Mouse (Mus musculus) forebrain, embryonic 12.5 days (tissue): ENCODE results near the gene Prr23a3. TPM values are rescaled to one million over a fixed set of nuclear protein-coding genes. Genes with fewer than 3 reads are reported as not detected.

Experiments
- ATAC-seq: fragments of 200-750 bp; cut with Nextera tagmentation; 2 replicates; pipeline ENCODE4 v1.8.0; 2017; ENCODE audit warnings: moderate TSS enrichment; ENCODE audit not compliant: low FRiP score
- H3K27ac ChIP-seq: fragments of 300-500 bp; sonication (generic); 2 replicates; pipeline ENCODE4 v1.5.1; 2016; ENCODE audit warnings: mild to moderate bottlenecking
- H3K27me3 ChIP-seq: fragments of 300-500 bp; sonication (generic); 2 replicates; pipeline ENCODE4 v1.6.1; 2016; ENCODE audit warnings: mild to moderate bottlenecking
- H3K36me3 ChIP-seq: fragments of 300-500 bp; sonication (generic); replicated peaks from 2 replicates; pipeline ENCODE4 v1.6.1; 2016; ENCODE audit warnings: mild to moderate bottlenecking
- H3K4me1 ChIP-seq: fragments of 300-500 bp; sonication (generic); 2 replicates; pipeline ENCODE4 v1.6.1; 2016
- H3K4me2 ChIP-seq: fragments of 300-500 bp; sonication (generic); 2 replicates; pipeline ENCODE4 v1.6.1; 2016; ENCODE audit warnings: mild to moderate bottlenecking, moderate library complexity
- H3K4me3 ChIP-seq: fragments of 300-500 bp; sonication (generic); replicated peaks from 2 replicates; pipeline ENCODE4 v1.5.1; 2016; ENCODE audit warnings: mild to moderate bottlenecking
- H3K9ac ChIP-seq: fragments of 300-500 bp; sonication (generic); 2 replicates; pipeline ENCODE4 v1.6.1; 2016; ENCODE audit warnings: mild to moderate bottlenecking
- H3K9me3 ChIP-seq: fragments of 300-500 bp; sonication (generic); 2 replicates; pipeline ENCODE4 v1.6.1; 2016
- WGBS: fragments of 180-500 bp; shearing (Covaris S2); methylation state at CpG from one replicate; pipeline ENCODE4 v1.1.7; 2016; 5-methylcytosine and 5-hydroxymethylcytosine counted together
- polyA plus RNA-seq: library from polyadenylated mRNA; unstranded; fragments of >200 nt; fragmentation: Nextera tagmentation; extraction: Ambion mirVana; gene quantifications from 2 replicates; pipeline ENCODE4 v1.2.1, GENCODE M21; 2016

Prr23a3 gene
- not detected in 2 replicates for polyA plus RNA-seq

GRCm38 (mm10) chr9:98864571-98864970 is at the start of gene Prr23a3:
Prr23a3 (plus strand) TSS chr9:98864767.
- Histone ChIP-seq H3K4me2 (no peak within 1 kb of the TSS), H3K4me3 (0 out of 2 replicates have a peak within 1 kb of the TSS, but pooled peaks have one; percentile 2)

GRCm38 (mm10) chr9:98816066-98816465 is 48.5 kb upstream of the Prr23a3 start:
- Histone ChIP-seq H3K4me3 (no peak overlapping the region), H3K36me3 (no peaks in the 10 kb centered on the region), H3K4me1 (no peaks in the 10 kb centered on the region), H3K9ac (no peak overlapping the region), H3K27me3 (no peaks in the 10 kb centered on the region), H3K9me3 (no peaks in the 10 kb centered on the region), H3K27ac (no peak overlapping the region), H3K4me2 (no peak overlapping the region)
- WGBS, result 76% methylated on average over 3 of the region's 3 CpGs
- ATAC-seq, result no peak

More at GRCm38 (mm10) chr9:98864571-98864970, at the start of gene Prr23a3:
- 71% methylated on average over 22 of the region's 22 CpGs for WGBS
- no peak for ATAC-seq
- Histone ChIP-seq H3K27ac (no peak within 1 kb of the TSS), H3K9me3 (peaks cover 7% of the 10 kb centered on the region; the same call in 1 of the 2 replicates), H3K27me3 (no peaks in the 10 kb centered on the region; the same call in 1 of the 2 replicates), H3K4me1 (no peaks in the 10 kb centered on the region), H3K9ac (no peak within 1 kb of the TSS), H3K36me3 (no peaks in the 10 kb centered on the region)

- Histone ChIP-seq H3K9me3 (no peaks in the 10 kb centered on the region), H3K4me2 (no peak overlapping the region), H3K36me3 (no peaks in the 10 kb centered on the region), H3K9ac (no peak overlapping the region), H3K4me1 (no peaks in the 10 kb centered on the region), H3K27me3 (no peaks in the 10 kb centered on the region), H3K4me3 (no peak overlapping the region), H3K27ac (no peak overlapping the region)
- 88% methylated on average over 7 of the region's 7 CpGs for WGBS
- no peak for ATAC-seq
Observed at GRCm38 (mm10) chr9:98817592-98817991, 47.0 kb upstream of the Prr23a3 start.

- no peak overlapping the region for H3K9ac ChIP-seq
- H3K36me3 ChIP-seq, result no peaks in the 10 kb centered on the region
- no peaks in the 10 kb centered on the region for H3K9me3 ChIP-seq
- 89% methylated on average over 5 of the region's 5 CpGs for WGBS
- H3K4me1 ChIP-seq, result no peaks in the 10 kb centered on the region
- no peaks in the 10 kb centered on the region for H3K27me3 ChIP-seq
- no peak for ATAC-seq
- no peak overlapping the region for H3K4me3 ChIP-seq
- H3K27ac ChIP-seq, result no peak overlapping the region
- no peak overlapping the region for H3K4me2 ChIP-seq
Observed at GRCm38 (mm10) chr9:98818971-98819370, 45.6 kb upstream of the Prr23a3 start.

GRCm38 (mm10) chr9:98819481-98819880 is 45.1 kb upstream of the Prr23a3 start:
- no peaks in the 10 kb centered on the region for H3K36me3 ChIP-seq
- no peaks in the 10 kb centered on the region for H3K4me1 ChIP-seq
- no peak overlapping the region for H3K27ac ChIP-seq
- no peak overlapping the region for H3K4me3 ChIP-seq
- H3K4me2 ChIP-seq, result no peak overlapping the region
- H3K9me3 ChIP-seq, result no peaks in the 10 kb centered on the region
- no peak overlapping the region for H3K9ac ChIP-seq
- H3K27me3 ChIP-seq, result no peaks in the 10 kb centered on the region
- WGBS, result 85% methylated on average over 2 of the region's 2 CpGs
- no peak for ATAC-seq

- H3K9ac ChIP-seq, result no peak overlapping the region
- WGBS, result 92% methylated on average over 4 of the region's 4 CpGs
- H3K9me3 ChIP-seq, result no peaks in the 10 kb centered on the region
- H3K27me3 ChIP-seq, result no peaks in the 10 kb centered on the region
- no peaks in the 10 kb centered on the region for H3K4me1 ChIP-seq
- no peaks in the 10 kb centered on the region for H3K36me3 ChIP-seq
- no peak overlapping the region for H3K4me2 ChIP-seq
- no peak overlapping the region for H3K27ac ChIP-seq
- no peak overlapping the region for H3K4me3 ChIP-seq
- ATAC-seq, result no peak
Observed at GRCm38 (mm10) chr9:98820461-98820860, 44.1 kb upstream of the Prr23a3 start.

GRCm38 (mm10) chr9:98821067-98821466 is 43.5 kb upstream of the Prr23a3 start:
- Histone ChIP-seq H3K4me3 (no peak overlapping the region), H3K36me3 (no peaks in the 10 kb centered on the region), H3K27ac (no peak overlapping the region), H3K9ac (no peak overlapping the region), H3K27me3 (no peaks in the 10 kb centered on the region), H3K9me3 (no peaks in the 10 kb centered on the region), H3K4me1 (no peaks in the 10 kb centered on the region), H3K4me2 (no peak overlapping the region)
- no peak for ATAC-seq

- no peak overlapping the region for H3K27ac ChIP-seq
- H3K9ac ChIP-seq, result no peak overlapping the region
- ATAC-seq, result no peak
- no peak overlapping the region for H3K4me2 ChIP-seq
- no peaks in the 10 kb centered on the region for H3K36me3 ChIP-seq
- no peaks in the 10 kb centered on the region for H3K27me3 ChIP-seq
- no peak overlapping the region for H3K4me3 ChIP-seq
- H3K9me3 ChIP-seq, result no peaks in the 10 kb centered on the region
- 87% methylated on average over 7 of the region's 7 CpGs for WGBS
- no peaks in the 10 kb centered on the region for H3K4me1 ChIP-seq
Observed at GRCm38 (mm10) chr9:98823805-98824204, 40.8 kb upstream of the Prr23a3 start.

- no peak overlapping the region for H3K9ac ChIP-seq
- no peaks in the 10 kb centered on the region for H3K4me1 ChIP-seq
- H3K27ac ChIP-seq, result no peak overlapping the region
- H3K36me3 ChIP-seq, result no peaks in the 10 kb centered on the region
- no peaks in the 10 kb centered on the region for H3K9me3 ChIP-seq
- no peaks in the 10 kb centered on the region for H3K27me3 ChIP-seq
- no peak overlapping the region for H3K4me2 ChIP-seq
- ATAC-seq, result no peak
- WGBS, result 71% methylated on average over 5 of the region's 5 CpGs
- H3K4me3 ChIP-seq, result no peak overlapping the region
Observed at GRCm38 (mm10) chr9:98829508-98829907, 35.1 kb upstream of the Prr23a3 start.

- ATAC-seq, result no peak
- Histone ChIP-seq H3K4me3 (no peak overlapping the region), H3K36me3 (no peaks in the 10 kb centered on the region), H3K9me3 (0 out of 2 replicates have a peak, but pooled peaks cover 3% of the 10 kb centered on the region), H3K27me3 (no peaks in the 10 kb centered on the region; the same call in 1 of the 2 replicates), H3K9ac (no peak overlapping the region), H3K4me1 (no peaks in the 10 kb centered on the region), H3K27ac (no peak overlapping the region), H3K4me2 (no peak overlapping the region)
- WGBS, result 81% methylated on average over 7 of the region's 7 CpGs
Observed at GRCm38 (mm10) chr9:98837537-98838074, 27.0 kb upstream of the Prr23a3 start.

- no peak for ATAC-seq
- Histone ChIP-seq H3K9ac (no peak within 1 kb of the TSS), H3K9me3 (0 out of 2 replicates have a peak, but pooled peaks cover 3% of the 10 kb centered on the region), H3K27me3 (no peaks in the 10 kb centered on the region; the same call in 1 of the 2 replicates), H3K27ac (no peak within 1 kb of the TSS), H3K4me1 (no peaks in the 10 kb centered on the region), H3K4me2 (0 out of 2 replicates have a peak within 1 kb of the TSS, but pooled peaks have one; percentile 30), H3K36me3 (no peaks in the 10 kb centered on the region), H3K4me3 (peak within 1 kb of the TSS; percentile 21)
- 64% methylated on average over 22 of the region's 22 CpGs for WGBS
Observed at GRCm38 (mm10) chr9:98842117-98842516, 22.4 kb upstream of the Prr23a3 start, which contains the start of gene Prr23a1. Prr23a1 (plus strand) TSS chr9:98842503.

GRCm38 (mm10) chr9:98856210-98856609 is 8.4 kb upstream of the Prr23a3 start, which contains the start of gene Prr23a2:
Prr23a2 (plus strand) TSS chr9:98856494.
- Histone ChIP-seq H3K27ac (no peak within 1 kb of the TSS), H3K9ac (no peak within 1 kb of the TSS), H3K4me3 (no peak within 1 kb of the TSS), H3K4me2 (no peak within 1 kb of the TSS), H3K9me3 (no peaks in the 10 kb centered on the region), H3K4me1 (no peaks in the 10 kb centered on the region), H3K27me3 (no peaks in the 10 kb centered on the region), H3K36me3 (no peaks in the 10 kb centered on the region)
- 85% methylated on average over 18 of the region's 18 CpGs for WGBS
- no peak for ATAC-seq

GRCm38 (mm10) chr9:98863463-98863862 is 1.1 kb upstream of the Prr23a3 start:
- Histone ChIP-seq H3K36me3 (no peaks in the 10 kb centered on the region), H3K27me3 (no peaks in the 10 kb centered on the region; the same call in 1 of the 2 replicates), H3K9ac (no peak overlapping the region), H3K4me2 (no peak overlapping the region), H3K4me3 (no peak overlapping the region), H3K4me1 (no peaks in the 10 kb centered on the region), H3K27ac (no peak overlapping the region), H3K9me3 (peaks cover 7% of the 10 kb centered on the region; the same call in 1 of the 2 replicates)
- WGBS, result 76% methylated on average over 3 of the region's 3 CpGs
- no peak for ATAC-seq
